Mouse (Mus musculus): ENCODE results near the gene Dennd4b.

GRCm38 (mm10) chr3:90247630-90247959 is 17.4 kb upstream of the Dennd4b start:
- no peak for TF ChIP-seq POLR2A (IDR thresholded peaks at IDR 0.05; ENCODE audit: borderline replicate concordance, control insufficient read depth, low read depth, low read length)
- no peak for TF ChIP-seq CTCF (IDR thresholded peaks at IDR 0.05; ENCODE audit: control insufficient read depth, insufficient read depth, low read length)
